Mouse (Mus musculus): ENCODE results near the gene Zfp335. TPM values are rescaled to one million over a fixed set of nuclear protein-coding genes. Genes with fewer than 3 reads are reported as not detected.
"Not testable (repeated sequence)": the region's sequence is repeated elsewhere in the genome, so short reads cannot be mapped to it uniquely, and the experiment has no call there.

Zfp335 gene
- polyA plus RNA-seq, 1 experiment: 33.2 TPM

DNA sequence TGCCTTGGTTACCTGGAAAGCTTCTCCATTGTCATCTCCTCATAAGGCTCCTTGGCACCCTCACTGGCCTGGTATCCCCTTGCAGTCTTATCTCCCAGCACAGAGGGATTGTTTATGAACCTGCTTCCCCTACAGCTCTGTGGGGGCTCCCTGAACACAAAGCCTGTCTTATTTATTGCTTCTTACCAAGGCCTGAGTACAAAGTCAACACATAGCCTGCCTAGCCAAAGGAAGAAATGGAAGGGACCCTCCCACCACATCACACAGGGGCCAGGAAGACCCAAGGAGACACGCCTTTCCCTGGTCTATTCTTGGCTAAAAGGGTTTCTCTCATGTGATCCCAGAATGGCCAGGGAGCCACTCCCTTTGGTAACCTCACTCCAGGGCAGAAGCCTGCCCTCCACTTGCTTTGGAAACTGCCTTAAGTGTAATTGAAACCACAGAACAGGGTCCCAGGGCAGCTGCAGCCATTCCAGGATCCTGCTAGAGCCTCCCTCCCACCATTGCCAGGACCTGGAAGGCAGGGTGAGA is 37.3 kb downstream of the Zfp335 start:
- Histone ChIP-seq H3K4me1 (ENCODE audit: control insufficient read depth, insufficient read depth, low read length) (peaks cover 13% of the 10 kb centered on the region), H3K4me3 (replicated peaks; ENCODE audit: extremely low read depth, low read depth, low read length) (no peak overlapping the region)
- DNase-seq: no peak
- TF ChIP-seq CTCF (IDR thresholded peaks at IDR 0.05; ENCODE audit: insufficient read depth, low read length): no peak
- TF ChIP-seq POLR2A (IDR thresholded peaks at IDR 0.05; ENCODE audit: borderline replicate concordance, extremely low read depth, low read depth, low read length): peak; percentile 46; the same call in 1 of the 2 replicates
- WGBS: 13% methylated on average over 1 of the region's 1 CpGs

DNA sequence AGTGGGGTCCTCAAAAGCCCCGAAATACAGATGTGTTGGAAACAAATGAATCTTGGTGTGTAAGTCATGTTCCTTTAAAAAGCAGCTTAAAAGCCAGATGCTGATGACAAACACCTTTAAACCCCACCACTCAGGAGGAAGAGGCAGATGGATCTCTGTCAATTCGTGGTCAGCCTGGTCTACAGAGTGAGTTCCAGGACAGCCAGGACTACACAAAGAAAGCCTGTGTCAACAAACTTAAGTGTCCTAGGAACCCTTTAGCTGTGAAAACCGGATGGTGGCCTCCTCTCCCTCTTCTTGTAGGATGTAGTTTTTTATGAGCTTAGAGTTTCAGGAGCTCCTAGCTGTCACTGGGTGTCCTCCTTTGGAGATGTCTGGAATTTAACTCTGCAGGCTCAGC is 37.9 kb downstream of the Zfp335 start:
- WGBS: 31% methylated on average over 3 of the region's 3 CpGs
- Histone ChIP-seq H3K4me3 (replicated peaks; ENCODE audit: extremely low read depth, low read depth, low read length) (no peak overlapping the region), H3K4me1 (ENCODE audit: control insufficient read depth, insufficient read depth, low read length) (peaks cover 13% of the 10 kb centered on the region)
- no peak for TF ChIP-seq POLR2A (IDR thresholded peaks at IDR 0.05; ENCODE audit: borderline replicate concordance, extremely low read depth, low read depth, low read length)
- TF ChIP-seq CTCF (IDR thresholded peaks at IDR 0.05; ENCODE audit: insufficient read depth, low read length): no peak
- no peak for DNase-seq

DNA sequence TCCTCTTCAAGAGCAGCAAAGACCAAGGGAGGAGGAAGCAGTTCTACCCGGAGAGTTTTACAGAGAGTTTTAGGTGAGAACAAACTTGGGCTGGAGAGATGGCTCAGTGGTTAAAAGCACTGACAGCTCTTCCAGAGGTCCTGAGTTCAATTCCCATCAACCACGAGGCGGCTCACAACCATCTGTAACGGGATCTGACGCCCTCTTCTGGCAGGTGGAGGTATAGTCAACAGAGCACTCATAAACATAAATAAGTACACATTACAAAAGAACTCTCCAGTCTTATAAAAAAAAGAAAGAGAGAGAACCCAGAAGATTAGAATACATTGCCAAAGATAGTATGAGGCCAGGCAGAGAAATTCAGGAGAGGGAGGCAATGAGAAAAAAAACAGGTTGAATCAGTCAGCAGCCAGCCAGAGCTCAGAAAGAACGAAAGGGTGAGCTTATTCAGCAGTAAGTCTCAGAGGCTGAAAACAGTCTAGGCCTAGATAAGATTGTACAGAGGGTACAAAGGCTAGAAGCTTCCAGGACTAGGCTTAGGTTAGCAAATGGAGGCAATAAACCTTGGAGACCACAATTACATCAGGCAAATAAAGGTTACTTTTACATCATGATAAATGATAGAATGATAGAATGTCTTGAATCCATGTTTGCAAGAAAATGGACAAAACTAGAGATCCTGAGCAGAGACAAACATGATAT is 39.8 kb downstream of the Zfp335 start:
- peaks cover 9% of the 10 kb centered on the region; the same call in 1 of the 2 replicates for H3K4me1 ChIP-seq (ENCODE audit: control insufficient read depth, insufficient read depth, low read length)
- 61% methylated on average over 6 of the region's 6 CpGs for WGBS

GRCm38 (mm10) chr2:164868491-164868890 is 43.1 kb downstream of the Zfp335 start:
- peaks cover 7% of the 10 kb centered on the region for H3K4me1 ChIP-seq (ENCODE audit: control insufficient read depth, insufficient read depth, low read length)
- H3K4me3 ChIP-seq (replicated peaks; ENCODE audit: extremely low read depth, low read depth, low read length): no peak overlapping the region
- whole genome bisulfite sequencing: 22% methylated on average over 7 of the region's 7 CpGs
- DNase-seq: no peak
- TF ChIP-seq CTCF (IDR thresholded peaks at IDR 0.05; ENCODE audit: insufficient read depth, low read length) (no peak), POLR2A (IDR thresholded peaks at IDR 0.05; ENCODE audit: borderline replicate concordance, extremely low read depth, low read depth, low read length) (peak; percentile 22; the same call in 1 of the 2 replicates)

More for the DNA sequence above, 39.8 kb downstream of the Zfp335 start:
- no peak overlapping the region for H3K4me3 ChIP-seq (replicated peaks; ENCODE audit: extremely low read depth, low read depth, low read length)
- DNase-seq: no peak
- TF ChIP-seq POLR2A (IDR thresholded peaks at IDR 0.05; ENCODE audit: borderline replicate concordance, extremely low read depth, low read depth, low read length) (no peak), CTCF (IDR thresholded peaks at IDR 0.05; ENCODE audit: insufficient read depth, low read length) (no peak)

GRCm38 (mm10) chr2:164867566-164867965 is 44.0 kb downstream of the Zfp335 start:
- Histone ChIP-seq H3K4me3 (replicated peaks; ENCODE audit: extremely low read depth, low read depth, low read length) (no peak overlapping the region), H3K4me1 (ENCODE audit: control insufficient read depth, insufficient read depth, low read length) (peaks cover 6% of the 10 kb centered on the region)
- no peak for DNase-seq
- TF ChIP-seq POLR2A (IDR thresholded peaks at IDR 0.05; ENCODE audit: borderline replicate concordance, extremely low read depth, low read depth, low read length): no peak
- TF ChIP-seq CTCF (IDR thresholded peaks at IDR 0.05; ENCODE audit: insufficient read depth, low read length): peak; percentile 62
- WGBS: 92% methylated on average over 7 of the region's 7 CpGs

DNA sequence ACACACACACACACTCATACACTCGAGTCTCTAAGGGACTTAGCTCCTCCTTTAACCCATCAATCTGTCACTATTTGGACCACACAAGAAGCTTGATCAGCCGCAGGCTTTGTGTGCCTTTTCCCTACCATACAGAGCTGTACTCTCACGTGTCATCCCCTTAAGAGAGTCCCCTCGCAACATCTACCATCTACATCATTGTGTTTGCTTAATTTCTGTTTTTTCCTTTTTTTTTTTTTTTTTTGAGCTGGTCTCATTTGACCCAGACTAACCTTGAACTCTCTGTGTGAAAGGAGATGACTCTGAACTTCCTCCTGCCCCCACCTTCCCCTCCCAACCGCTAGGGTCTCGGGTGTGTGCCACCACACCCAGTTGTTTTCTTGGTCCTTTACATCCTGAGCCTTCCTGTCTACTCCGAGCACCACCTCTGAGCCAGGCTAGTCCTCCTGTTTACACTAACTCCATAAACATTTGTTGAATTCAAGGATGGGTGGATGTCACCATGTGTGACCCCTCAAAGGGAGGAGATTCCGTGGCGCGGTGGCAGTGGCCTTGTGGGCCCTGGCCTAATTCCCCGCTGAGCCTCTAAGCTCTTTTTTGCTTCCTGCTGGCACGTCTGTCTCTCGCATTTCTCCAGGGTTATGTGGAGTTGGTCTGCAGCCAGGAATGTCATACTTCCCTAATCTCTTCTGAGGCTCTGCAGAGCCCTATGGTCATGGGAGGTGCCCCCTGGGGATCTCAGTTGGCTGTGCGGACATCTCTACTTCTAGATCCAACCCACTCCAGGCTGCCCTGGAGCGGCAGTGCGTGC is 44.6 kb downstream of the Zfp335 start:
- 13% methylated on average over 16 of the region's 16 CpGs for WGBS
- peaks cover 10% of the 10 kb centered on the region for H3K4me1 ChIP-seq (ENCODE audit: control insufficient read depth, insufficient read depth, low read length)
- DNase-seq: peak; percentile 59
- H3K4me3 ChIP-seq (replicated peaks; ENCODE audit: extremely low read depth, low read depth, low read length): no peak overlapping the region
- TF ChIP-seq CTCF (IDR thresholded peaks at IDR 0.05; ENCODE audit: insufficient read depth, low read length) (0 out of 2 replicates have a peak, but pooled peaks have one; percentile 24), POLR2A (IDR thresholded peaks at IDR 0.05; ENCODE audit: borderline replicate concordance, extremely low read depth, low read depth, low read length) (no peak)

- Histone ChIP-seq H3K4me1 (ENCODE audit: control insufficient read depth, insufficient read depth, low read length) (peaks cover 20% of the 10 kb centered on the region), H3K4me3 (replicated peaks; ENCODE audit: extremely low read depth, low read depth, low read length) (no peak overlapping the region)
- WGBS: 54% methylated on average over 4 of the region's 4 CpGs
- DNase-seq: no peak
- no peak for TF ChIP-seq POLR2A (IDR thresholded peaks at IDR 0.05; ENCODE audit: borderline replicate concordance, extremely low read depth, low read depth, low read length)
- TF ChIP-seq CTCF (IDR thresholded peaks at IDR 0.05; ENCODE audit: insufficient read depth, low read length): no peak
Measured at GRCm38 (mm10) chr2:164864593-164864992, 47.0 kb downstream of the Zfp335 start.

DNA sequence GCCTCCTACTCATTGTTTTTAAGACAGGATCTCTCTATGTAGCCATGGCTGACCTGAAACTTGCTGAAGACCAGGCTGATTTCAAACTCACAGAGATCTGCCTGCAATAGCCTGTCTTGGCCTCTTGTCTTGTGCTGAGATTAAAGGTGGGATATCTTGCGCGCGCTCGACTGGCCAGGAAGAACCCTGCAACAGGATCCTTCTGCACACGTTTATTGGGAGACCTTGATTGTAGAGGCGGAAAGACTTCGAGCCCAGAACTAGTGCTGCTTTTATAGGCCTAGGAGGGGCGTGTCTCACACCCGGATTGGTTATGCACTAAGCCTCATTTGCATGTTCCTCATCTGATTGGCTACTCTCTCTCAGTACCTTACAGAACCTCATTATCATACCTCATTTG is 48.1 kb downstream of the Zfp335 start:
- H3K4me1 ChIP-seq (ENCODE audit: control insufficient read depth, insufficient read depth, low read length): peaks cover 20% of the 10 kb centered on the region
- H3K4me3 ChIP-seq (replicated peaks; ENCODE audit: extremely low read depth, low read depth, low read length); DNase-seq: not testable (repeated sequence)
- 95% methylated on average over 9 of the region's 9 CpGs for WGBS

DNA sequence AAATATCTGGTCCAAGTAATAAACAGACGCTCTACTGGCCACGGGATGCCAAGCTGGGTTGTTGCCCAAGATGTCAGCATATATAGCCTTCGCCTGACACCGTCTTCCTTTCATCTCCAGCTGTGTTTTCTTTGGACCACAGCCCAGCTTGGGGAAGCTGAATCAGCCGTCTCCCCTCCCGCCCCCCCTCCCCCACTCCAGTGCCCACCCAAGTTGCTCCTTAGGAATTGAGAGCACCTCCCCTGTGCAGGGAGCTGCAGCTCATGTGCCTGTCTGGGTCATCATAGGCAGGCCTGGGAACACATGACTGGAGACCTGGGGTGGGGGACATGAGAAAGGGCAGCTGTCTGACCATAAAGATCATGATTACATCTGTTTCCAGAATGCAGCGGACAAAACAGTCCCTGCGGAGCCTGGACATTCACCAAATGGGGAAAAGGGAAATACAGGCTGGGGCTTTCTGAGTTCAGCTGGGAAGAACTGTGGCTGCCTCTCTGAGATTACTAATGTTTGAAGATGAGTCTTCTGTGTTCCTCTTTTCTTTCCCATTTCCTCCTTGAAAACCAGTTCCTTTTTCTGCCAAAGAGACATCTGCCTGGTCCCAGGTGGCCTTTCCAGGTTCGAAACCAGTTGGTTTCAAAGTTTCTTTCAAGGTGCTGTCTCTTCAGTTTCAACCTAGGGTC is 49.2 kb downstream of the Zfp335 start:
- TF ChIP-seq POLR2A (IDR thresholded peaks at IDR 0.05; ENCODE audit: borderline replicate concordance, extremely low read depth, low read depth, low read length): no peak
- TF ChIP-seq CTCF (IDR thresholded peaks at IDR 0.05; ENCODE audit: insufficient read depth, low read length): no peak
- peaks cover 24% of the 10 kb centered on the region for H3K4me1 ChIP-seq (ENCODE audit: control insufficient read depth, insufficient read depth, low read length)
- no peak for DNase-seq
- whole genome bisulfite sequencing: 19% methylated on average over 9 of the region's 9 CpGs
- H3K4me3 ChIP-seq (replicated peaks; ENCODE audit: extremely low read depth, low read depth, low read length): no peak overlapping the region
